Mouse (Mus musculus) thymus, adult 2 months (tissue): Measurements from ENCODE around the gene Isg20l2. TPM values are rescaled to one million over a fixed set of nuclear protein-coding genes. Genes with fewer than 3 reads are reported as not detected.

Experiments
- DNase-seq: peaks from one replicate; pipeline ENCODE4 v3.0.0; 2021
- H3K27ac ChIP-seq: fragments of 200-500 bp; 2 replicates; pipeline ENCODE4 v1.5.1; 2012; ENCODE audit warnings: low read length, control low read depth; ENCODE audit not compliant: control insufficient read depth, insufficient read depth
- H3K27me3 ChIP-seq: fragments of 200-500 bp; 2 replicates; pipeline ENCODE4 v1.6.1; 2012; ENCODE audit warnings: mild to moderate bottlenecking, low read length, moderate library complexity, mixed read lengths; ENCODE audit not compliant: control insufficient read depth, insufficient read depth
- H3K36me3 ChIP-seq: fragments of 200-500 bp; 2 replicates; pipeline ENCODE4 v1.6.1; 2012; ENCODE audit warnings: mild to moderate bottlenecking, low read length, moderate library complexity; ENCODE audit not compliant: control insufficient read depth, insufficient read depth
- H3K4me1 ChIP-seq: fragments of 200-500 bp; replicated peaks from 2 replicates; pipeline ENCODE4 v1.6.1; 2012; ENCODE audit warnings: low read length; ENCODE audit not compliant: control insufficient read depth, insufficient read depth
- H3K4me3 ChIP-seq: fragments of 200-500 bp; 2 replicates; pipeline ENCODE4 v1.5.1; 2012; ENCODE audit warnings: mild to moderate bottlenecking, low read length, control low read depth, moderate library complexity; ENCODE audit not compliant: control insufficient read depth, insufficient read depth
- CTCF ChIP-seq: fragments of 200-500 bp; IDR thresholded peaks from 2 replicates; pipeline ENCODE4 v1.5.1; 2012; ENCODE audit warnings: mild to moderate bottlenecking, control low read depth, low read length, moderate library complexity, borderline replicate concordance; ENCODE audit not compliant: control insufficient read depth, poor library complexity, insufficient read depth; ENCODE audit errors: extremely low read depth
- POLR2A ChIP-seq: fragments of 200-500 bp; IDR thresholded peaks from 2 replicates; pipeline ENCODE4 v1.6.1; 2012; ENCODE audit warnings: mild to moderate bottlenecking, low read length, control low read depth, moderate library complexity; ENCODE audit not compliant: control insufficient read depth, poor library complexity, insufficient read depth; ENCODE audit errors: extremely low read depth
- WGBS: fragments of 180-500 bp; shearing (Covaris S2); methylation state at CpG from one replicate; pipeline ENCODE4 v1.1.7; 2018; 5-methylcytosine and 5-hydroxymethylcytosine counted together
- polyA plus RNA-seq: library from polyadenylated mRNA; depleted of rRNA; stranded (reverse); fragments of >200 nt; gene quantifications from 2 replicates; pipeline ENCODE4 v1.2.3, GENCODE M21; 2012

Isg20l2 gene
- polyA plus RNA-seq, 1 experiment: 31.6 TPM

- 97% methylated on average over 7 of the region's 7 CpGs for WGBS
- peaks cover 33% of the 10 kb centered on the region for H3K36me3 ChIP-seq
Observed at GRCm38 (mm10) chr3:87924996-87925395, 5.1 kb upstream of the Isg20l2 start.

GRCm38 (mm10) chr3:87927452-87927851 is 2.7 kb upstream of the Isg20l2 start:
- Histone ChIP-seq H3K4me3 (no peak overlapping the region), H3K27ac (no peak overlapping the region), H3K4me1 (peaks cover 7% of the 10 kb centered on the region), H3K36me3 (peaks cover 32% of the 10 kb centered on the region), H3K27me3 (no peaks in the 10 kb centered on the region)
- WGBS: 95% methylated on average over 5 of the region's 5 CpGs
- no peak for TF ChIP-seq POLR2A
- no peak for TF ChIP-seq CTCF
- no peak for DNase-seq

More at GRCm38 (mm10) chr3:87924996-87925395, 5.1 kb upstream of the Isg20l2 start:
- H3K27me3 ChIP-seq: no peaks in the 10 kb centered on the region
- TF ChIP-seq POLR2A (no peak), CTCF (no peak)
- H3K27ac ChIP-seq: no peak overlapping the region
- H3K4me3 ChIP-seq: no peak overlapping the region
- no peak for DNase-seq
- peaks cover 4% of the 10 kb centered on the region for H3K4me1 ChIP-seq

- no peak for DNase-seq
- Histone ChIP-seq H3K27ac (peak overlapping the region; percentile 23; the same call in 1 of the 2 replicates), H3K4me1 (peaks cover 7% of the 10 kb centered on the region), H3K36me3 (peaks cover 17% of the 10 kb centered on the region), H3K27me3 (no peaks in the 10 kb centered on the region), H3K4me3 (peak overlapping the region; percentile 96)
- TF ChIP-seq POLR2A: no peak
- no peak for TF ChIP-seq CTCF
- WGBS: 2% methylated on average over 26 of the region's 26 CpGs
Observed at GRCm38 (mm10) chr3:87929341-87930077, 605 bp upstream of the Isg20l2 start.

- TF ChIP-seq CTCF (no peak), POLR2A (no peak)
- Histone ChIP-seq H3K36me3 (peaks cover 38% of the 10 kb centered on the region), H3K4me3 (no peak overlapping the region), H3K27ac (no peak overlapping the region), H3K4me1 (peaks cover 7% of the 10 kb centered on the region), H3K27me3 (no peaks in the 10 kb centered on the region)
- no peak for DNase-seq
- WGBS: 94% methylated on average over 5 of the region's 5 CpGs
Observed at GRCm38 (mm10) chr3:87934026-87934425, 3.9 kb downstream of the Isg20l2 start.

GRCm38 (mm10) chr3:87934501-87934900 is 4.4 kb downstream of the Isg20l2 start:
- H3K27ac ChIP-seq: no peak overlapping the region
- no peak for TF ChIP-seq POLR2A
- no peak for TF ChIP-seq CTCF
- H3K4me1 ChIP-seq: peaks cover 3% of the 10 kb centered on the region; the same call in 1 of the 2 replicates
- no peak overlapping the region for H3K4me3 ChIP-seq
- H3K36me3 ChIP-seq: peaks cover 43% of the 10 kb centered on the region
- DNase-seq: no peak
- 88% methylated on average over 4 of the region's 4 CpGs for WGBS
- no peaks in the 10 kb centered on the region for H3K27me3 ChIP-seq

- Histone ChIP-seq H3K4me1 (peaks cover 3% of the 10 kb centered on the region; the same call in 1 of the 2 replicates), H3K27me3 (no peaks in the 10 kb centered on the region), H3K4me3 (no peak overlapping the region), H3K27ac (no peak overlapping the region), H3K36me3 (peaks cover 50% of the 10 kb centered on the region)
- 91% methylated on average over 4 of the region's 4 CpGs for WGBS
- no peak for TF ChIP-seq CTCF
- no peak for TF ChIP-seq POLR2A
- no peak for DNase-seq
Observed at GRCm38 (mm10) chr3:87935201-87935600, 5.1 kb downstream of the Isg20l2 start.

GRCm38 (mm10) chr3:87935776-87936175 is 5.7 kb downstream of the Isg20l2 start:
- peaks cover 3% of the 10 kb centered on the region; the same call in 1 of the 2 replicates for H3K4me1 ChIP-seq
- no peak overlapping the region for H3K27ac ChIP-seq
- WGBS: 99% methylated on average over 2 of the region's 2 CpGs
- TF ChIP-seq CTCF: no peak
- TF ChIP-seq POLR2A: no peak
- no peak overlapping the region for H3K4me3 ChIP-seq
- H3K36me3 ChIP-seq: peaks cover 54% of the 10 kb centered on the region
- DNase-seq: peak; percentile 61
- no peaks in the 10 kb centered on the region for H3K27me3 ChIP-seq
